Mouse (Mus musculus): ENCODE data around the gene Eif2ak3. TPM values are rescaled to one million over a fixed set of nuclear protein-coding genes. Genes with fewer than 3 reads are reported as not detected.
A peak's percentile ranks its signal among the peaks of the same experiment; 100 is the strongest.

Gene Eif2ak3
- total RNA-seq, 2 experiments from 2014 or later: 4.9 to 5.9 TPM

DNA sequence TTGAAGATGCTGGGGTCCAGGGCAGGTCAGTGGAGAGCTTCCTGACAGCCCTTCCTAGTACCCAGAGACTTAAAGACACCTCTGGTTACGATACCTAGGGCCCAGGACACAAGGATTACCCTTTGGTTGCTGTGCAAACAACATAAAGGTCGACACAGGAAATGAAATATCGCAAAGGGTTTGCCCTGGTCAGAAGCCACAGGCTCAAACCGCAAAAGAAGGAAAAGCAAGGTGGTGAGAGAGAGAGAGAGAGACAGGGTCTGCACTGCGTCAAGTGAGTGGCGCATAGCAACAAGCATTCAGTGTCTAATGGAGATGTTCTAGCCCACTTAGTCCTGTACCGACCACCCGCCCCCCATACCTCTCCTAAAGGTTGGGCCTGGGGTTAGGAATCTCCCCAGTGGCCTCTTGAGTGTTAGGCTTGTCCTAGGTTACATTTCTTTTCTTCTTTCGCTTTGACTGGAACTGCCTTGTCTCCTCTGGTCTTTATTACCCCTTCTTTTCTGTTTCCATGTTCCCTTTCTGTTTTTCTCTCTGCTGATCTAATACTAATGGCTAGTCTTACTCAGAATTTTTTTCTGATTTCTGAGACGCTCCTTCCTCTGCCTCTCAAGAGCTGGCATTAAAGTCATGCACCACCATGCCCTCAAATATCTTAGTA is 13.0 kb upstream of the Eif2ak3 start:
- no peak for DNase-seq

DNA sequence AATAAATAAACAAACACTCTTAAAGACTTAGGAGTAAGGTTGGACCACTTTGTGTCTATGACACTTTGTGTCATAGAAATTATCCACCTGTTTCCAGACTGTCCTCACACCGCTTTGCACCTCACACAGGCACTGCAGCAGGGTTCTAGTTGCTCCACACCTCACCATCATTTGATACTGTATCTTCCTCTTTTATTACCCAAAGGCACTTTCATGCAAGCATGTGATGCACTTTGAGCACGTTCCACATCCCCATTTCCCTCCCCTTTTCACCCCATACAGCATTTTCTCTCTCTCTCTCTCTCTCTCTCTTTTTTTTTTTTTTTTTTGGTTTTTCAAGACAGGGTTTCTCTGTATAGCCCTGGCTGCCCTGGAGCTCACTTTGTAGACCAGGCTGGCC is 7.0 kb upstream of the Eif2ak3 start:
- DNase-seq: no peak

DNA sequence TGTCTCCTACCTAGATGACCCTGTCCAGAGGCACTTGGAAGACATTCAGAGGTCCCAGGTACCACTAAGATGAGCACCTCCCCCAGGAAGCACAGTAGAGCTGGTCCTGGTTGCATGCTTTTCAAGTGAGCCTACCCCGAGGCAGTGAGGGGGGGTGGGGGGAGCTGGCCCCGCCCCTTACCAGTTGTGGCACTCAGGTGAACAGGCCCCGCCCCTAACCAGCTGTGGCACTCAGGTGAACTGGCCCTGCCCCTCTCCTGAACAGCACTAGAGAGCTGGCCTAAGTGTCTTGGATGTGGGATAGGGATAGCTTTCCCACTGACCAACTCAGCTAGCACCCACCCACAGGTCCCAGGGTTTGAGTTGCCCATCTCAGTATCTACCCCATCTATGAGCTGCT is 5.8 kb upstream of the Eif2ak3 start:
- no peak for DNase-seq

DNA sequence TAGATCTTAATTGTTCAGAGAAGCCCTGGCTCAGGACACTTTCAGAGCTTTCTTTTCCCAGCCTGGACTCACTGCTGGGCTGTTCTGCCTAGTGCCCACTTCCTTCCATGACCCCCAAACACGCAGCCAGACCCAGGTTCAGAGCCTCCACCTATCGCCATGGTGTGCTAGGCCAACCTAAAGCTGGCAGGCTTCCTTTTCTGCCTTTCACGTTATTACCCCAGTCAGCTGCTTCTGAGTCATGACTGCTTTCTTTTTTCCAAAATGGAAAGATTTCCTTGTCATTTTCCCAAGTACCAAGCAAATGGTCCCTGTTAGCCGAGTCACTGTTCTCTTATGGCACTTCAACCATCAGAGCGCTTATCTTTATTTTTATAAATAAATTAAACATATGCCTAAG is 4.0 kb upstream of the Eif2ak3 start:
- DNase-seq: no peak

DNA sequence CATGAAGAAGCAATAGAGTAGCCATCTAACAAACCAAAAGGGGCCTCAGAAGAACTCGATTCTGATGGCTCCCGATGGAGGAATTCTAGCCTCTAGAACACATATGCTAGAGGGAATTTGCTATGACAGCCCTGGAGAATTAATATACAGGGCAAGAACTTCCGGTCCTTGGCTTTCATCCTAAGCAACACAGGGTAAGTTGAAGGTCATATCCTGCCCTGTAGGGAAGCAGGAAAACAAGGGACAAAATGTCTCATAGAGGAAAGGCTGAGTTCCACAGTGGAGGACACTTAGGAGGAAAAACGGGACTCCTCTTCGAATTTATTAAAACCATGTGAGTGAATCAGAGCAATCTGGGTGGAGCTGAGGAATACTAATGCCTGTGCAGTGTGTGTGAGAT is 1.3 kb upstream of the Eif2ak3 start:
- no peak for DNase-seq

DNA sequence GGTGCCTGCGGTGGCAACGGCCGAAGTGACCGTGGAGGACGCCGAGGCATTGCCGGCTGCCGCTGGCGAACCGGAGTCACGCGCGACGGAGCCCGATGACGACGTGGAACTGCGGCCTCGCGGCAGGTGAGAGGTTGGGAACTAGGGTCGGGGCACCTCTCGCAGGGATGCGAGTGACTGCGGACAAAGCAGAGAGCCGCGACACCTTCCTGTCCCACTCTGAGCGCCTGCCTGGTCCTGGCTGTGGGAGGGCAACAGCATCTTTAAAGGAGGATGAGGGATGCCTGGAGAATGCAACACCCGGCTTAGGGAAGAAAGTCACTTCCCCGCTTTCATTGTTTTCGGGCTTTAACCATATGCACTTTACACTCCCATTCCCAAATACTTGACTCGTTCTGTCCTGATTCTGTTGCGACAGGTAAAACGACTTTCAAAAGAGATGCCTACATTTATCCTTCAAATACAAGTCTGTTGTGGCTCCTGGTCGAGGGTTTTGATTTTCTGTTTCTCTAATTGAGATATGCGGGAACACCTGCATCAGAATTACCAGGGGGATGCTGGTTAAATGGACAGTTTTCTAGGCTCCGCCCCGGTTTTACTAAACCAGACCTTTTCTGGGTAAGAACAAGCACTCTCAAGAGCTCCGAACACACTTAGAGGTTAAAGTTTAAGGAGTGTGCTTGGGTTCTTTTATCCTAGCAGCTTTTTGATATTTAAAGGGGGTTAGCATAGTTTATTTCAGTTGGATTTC is 756 bp downstream of the Eif2ak3 start:
- peak; percentile 41 for DNase-seq

DNA sequence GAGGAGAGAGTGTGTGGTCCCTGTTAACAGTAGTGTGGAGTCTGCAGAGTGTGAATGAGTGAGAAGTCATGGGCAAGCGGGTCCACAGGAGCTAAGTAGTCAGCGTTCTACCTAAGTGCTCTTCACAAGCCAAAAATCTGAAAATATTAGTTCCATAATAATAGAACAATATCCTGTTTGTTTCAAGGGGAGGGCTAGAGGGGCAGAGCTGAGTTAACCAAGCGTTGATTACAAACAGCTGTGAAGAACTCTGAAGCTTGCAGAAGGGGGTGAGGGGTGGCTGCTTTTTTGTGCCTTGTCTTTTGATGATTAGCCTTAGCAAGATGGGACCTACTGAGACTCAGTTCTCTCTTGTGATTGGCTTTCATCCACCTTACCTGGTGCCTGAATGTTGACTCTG is 3.1 kb downstream of the Eif2ak3 start:
- no peak for DNase-seq

DNA sequence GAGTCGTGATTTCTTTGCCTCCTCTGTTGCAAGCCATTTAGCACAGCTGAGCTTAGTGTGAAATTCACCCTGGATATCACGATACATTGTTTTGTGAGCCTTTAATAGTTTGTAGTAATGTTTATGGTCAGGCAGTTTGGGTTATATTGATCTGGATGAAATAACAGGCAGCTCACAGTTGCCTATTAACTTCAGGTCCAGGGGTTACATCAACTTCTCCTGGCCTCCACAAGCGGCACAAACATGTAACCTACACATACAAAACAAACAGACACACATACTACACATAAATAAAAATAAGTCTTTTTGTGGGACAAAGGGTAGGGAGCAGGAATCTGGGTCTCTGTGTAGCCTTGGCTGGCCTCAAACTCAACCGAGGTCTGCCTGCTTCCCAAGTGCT is 9.1 kb downstream of the Eif2ak3 start:
- no peak for DNase-seq

DNA sequence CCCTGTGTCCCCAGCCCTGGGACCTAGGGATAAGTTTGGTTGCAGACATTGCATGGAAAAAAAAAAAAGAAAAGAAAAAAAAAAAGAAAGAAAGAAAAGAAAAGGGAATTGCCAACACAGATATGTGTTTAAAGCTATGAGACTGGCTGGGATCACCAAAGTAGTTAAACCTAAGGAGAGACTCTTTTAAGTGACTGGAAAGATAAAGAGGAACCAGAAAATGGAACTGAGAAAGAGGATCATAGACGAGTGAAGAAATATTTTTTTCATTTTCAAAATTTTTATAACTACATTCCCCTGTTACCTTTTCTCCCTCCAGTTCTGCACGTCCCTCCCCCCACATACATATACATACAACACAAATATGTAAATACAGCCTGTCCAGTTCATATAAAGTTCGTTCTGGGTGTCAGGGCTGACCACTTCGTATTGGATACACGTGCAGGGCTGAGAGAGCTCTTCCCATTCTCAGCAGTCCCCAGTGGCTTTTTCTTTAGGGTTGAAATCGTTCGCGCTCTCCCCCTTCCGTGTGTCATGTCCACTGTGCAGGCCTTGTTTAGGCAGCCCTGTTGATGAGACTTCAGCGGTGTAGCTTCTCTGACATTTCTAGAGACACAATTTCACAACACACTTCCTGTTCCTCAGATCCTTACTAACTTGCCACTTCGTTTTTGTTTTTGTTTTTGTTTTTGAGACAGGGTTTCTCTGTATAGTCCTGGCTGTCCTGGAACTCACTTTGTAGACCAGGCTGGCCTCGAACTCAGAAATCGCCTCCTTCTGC is 11.4 kb downstream of the Eif2ak3 start:
- no peak for DNase-seq

DNA sequence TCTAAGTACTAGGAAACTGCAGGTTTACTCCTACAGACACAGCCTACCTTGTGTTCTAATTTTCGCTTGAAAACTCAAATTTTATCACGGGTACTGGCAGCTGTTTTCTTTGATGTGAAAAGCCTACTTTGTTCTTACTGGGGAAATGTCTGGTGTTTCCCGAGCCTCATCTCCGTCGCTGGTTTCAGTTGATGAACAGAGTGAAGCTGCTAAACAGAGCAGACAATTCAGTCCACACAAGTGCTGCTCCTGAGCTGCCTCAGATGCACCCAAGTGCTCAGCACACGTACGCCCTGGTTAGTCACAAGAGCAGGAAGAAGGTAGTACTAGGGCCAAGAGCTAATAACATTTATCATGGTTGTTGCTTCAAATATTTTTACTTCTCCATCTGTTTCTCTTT is 18.4 kb downstream of the Eif2ak3 start:
- DNase-seq: no peak

DNA sequence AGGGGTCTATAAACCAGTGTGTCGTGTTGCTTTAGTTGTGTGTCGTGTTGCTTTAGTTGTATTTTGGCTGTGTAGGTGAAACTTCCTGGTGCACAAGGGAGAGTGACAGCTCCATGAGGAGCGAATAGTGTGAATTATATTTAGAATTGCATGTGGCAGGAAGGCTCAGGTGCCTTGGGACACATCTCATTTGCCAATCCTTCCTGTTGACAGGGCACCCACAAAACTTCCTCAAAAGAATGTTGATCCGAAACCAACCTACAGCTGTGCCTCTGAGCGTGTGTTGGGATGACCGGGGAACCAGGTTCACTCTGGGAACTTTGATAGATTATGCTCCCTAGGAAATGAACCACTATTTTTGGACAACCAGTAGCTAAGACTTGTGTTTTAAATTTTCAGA is 20.0 kb downstream of the Eif2ak3 start:
- no peak for DNase-seq

DNA sequence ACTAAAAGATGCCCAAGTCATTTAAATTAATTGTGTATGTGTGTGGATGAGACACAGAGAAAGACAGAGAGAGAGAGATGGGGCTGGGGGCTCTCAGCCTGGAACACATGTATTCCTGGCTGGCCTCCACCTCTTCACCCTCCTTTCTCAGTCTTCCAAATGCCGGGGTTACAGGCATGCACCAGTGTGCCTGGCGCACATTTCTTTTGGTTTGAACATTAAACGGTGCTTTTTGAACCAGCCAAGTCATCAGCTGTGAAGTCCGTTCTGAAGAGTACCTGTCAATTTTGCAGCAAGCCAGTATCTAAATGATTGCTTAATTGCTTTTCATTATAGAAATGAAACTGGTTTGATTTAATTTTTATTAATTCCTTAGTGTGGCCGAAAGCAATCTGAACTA is 22.4 kb downstream of the Eif2ak3 start:
- DNase-seq: no peak

DNA sequence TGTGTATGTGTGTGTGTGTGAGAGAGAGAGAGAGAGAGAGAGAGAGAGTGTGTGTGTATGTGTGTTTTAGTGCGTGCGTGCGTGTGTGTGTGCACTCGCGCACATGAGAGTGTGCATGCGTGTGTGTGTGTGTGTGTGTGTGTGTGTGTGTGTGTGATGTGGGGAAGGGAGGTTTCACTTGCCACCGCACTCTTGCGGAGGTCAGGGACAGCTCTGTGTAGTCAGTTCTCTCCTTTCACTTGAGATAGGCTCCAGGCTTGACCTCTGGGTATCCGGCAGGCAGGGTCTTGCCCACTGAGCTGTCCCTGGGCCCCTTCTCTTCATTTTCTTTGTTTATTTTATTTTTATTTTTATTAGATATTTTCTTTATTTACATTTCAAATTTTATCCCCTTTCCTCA is 23.0 kb downstream of the Eif2ak3 start:
- DNase-seq: no peak

DNA sequence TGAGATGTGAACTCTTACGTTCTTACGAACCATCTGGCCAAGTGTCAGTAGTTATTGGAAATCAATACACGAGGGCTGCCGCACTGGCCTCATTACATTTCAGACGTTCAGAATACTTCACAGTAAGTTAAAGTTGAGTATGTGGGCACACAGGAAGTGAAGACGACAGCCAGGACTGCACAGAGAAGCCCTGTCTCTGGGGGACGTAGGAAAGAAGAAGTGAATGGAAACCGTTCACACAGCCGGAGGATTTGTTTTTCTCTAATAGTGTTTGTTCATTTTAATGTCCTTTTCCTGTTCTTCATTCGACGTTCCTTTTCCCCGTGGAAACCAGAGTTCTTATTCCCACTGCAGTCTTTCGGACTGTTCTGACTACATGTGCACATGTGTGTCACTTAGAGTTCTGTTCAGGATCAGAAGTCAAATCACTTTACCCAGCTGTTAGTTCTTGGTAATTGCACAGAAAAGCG is 27.2 kb downstream of the Eif2ak3 start:
- no peak for DNase-seq

DNA sequence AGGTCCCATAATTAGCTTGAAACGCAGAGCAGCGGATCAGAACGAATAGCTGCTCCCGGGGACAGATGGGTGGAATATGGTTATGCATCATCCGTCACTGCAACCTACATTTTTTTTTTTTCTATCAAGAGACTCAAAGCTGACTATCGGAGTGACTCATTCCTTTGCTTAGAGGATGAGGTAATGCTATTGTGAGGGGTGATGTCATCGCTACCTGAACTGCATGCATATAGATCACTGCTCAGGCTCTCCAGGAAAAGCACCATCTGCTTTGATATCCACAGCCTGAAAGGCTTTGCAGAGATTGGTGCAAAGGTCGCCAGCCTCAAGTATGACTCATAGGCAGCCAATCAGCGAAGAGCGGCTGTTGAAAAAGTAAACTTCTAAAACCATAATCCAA is 27.8 kb downstream of the Eif2ak3 start:
- no peak for DNase-seq

DNA sequence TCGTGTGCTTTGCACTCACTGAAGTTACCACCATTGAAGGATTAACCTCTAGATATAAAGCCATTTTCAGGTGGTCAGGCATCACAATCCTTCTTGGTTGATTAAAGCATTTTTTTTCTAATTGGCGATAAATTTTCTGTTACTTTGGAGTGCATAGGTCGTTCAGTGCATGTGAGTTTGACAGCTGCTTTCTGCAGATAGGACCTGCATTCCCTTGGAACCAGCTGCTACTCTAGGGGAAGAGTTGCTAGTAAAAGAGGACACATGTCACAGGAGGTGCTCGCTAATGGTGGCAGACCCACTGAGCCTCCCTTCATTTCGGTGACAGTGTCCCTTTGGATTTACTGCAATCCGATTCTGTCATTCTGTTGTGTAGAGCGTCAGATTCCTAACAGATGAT is 28.3 kb downstream of the Eif2ak3 start:
- no peak for DNase-seq

DNA sequence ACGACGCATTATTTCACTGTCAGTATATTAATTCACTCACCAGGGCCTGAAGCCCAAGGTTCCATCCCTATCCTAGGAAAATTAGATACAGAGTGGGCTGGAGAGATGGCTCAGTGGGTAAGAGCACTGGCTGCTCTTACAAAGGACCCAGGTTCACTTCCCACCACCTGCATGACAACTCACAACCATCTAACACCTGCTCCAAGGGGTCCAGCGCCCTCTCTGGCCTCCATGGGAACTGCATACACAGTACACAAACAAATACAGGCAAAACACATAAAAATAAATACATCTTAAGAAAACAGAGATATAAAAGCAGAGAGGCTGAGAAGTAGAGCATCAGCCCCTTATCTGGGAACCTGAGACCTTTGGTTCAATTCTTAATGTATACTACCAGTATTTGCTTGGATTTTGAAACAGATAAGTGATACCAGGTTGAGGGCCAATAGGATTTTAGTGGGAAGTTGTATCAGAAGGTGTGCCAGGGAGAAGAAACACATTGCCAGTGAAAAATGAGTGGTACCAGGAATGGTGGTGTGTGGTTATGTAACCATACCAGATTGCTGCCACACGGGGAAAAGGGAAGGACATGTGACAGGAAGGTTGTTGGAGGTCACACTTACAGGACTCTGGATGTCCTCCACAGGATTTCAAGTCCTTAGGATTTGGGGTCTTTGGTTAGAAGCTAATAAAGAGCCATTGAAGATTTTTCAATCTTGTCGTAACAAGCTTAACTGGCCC is 29.9 kb downstream of the Eif2ak3 start:
- no peak for DNase-seq

DNA sequence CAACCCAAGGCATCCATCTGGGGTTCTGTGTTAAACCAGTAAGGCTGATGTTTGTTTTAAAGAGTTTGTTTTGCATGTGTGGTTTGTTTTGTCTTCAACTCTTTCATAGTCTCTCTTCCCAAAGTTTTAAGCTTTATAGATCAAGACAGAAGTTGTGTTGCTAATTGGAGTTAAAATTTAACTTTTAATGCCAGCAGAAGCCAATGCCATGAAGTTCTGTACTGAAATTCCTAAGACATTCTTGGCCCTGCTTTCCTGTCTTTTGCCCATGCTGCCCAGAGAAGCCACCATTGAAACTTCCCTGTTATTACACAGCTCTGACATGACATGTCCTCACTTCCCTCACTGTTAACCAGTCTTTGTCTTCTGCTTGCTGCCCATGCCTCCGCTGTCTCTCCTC is 30.7 kb downstream of the Eif2ak3 start:
- DNase-seq: no peak

DNA sequence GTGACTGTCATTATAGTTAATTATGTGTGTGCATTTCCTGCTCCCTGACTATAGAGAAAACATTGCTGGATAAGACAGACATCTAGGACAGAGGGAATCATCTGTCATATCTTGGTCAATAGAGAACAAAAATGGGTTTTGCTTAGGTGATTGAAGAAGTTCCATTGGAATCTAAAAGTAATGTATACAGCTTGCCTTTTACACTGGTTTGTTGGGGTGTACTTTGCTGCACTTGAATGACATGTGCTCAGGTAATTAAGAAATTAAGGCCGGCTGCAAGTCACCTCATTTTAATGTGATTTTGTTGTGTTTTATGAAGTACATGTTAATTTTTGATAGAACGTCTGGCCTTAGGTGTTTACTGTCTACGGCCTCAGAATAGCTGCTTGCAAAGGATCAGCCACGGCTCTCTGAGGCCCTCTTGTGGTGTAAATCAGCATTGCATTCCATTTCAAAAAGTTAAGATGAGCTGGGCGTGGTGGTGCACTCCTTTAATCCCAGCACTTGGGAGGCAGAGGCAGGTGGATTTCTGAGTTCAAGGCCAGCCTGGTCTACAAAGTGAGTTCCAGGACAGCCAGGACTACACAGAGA is 36.5 kb downstream of the Eif2ak3 start:
- peak; percentile 31 for DNase-seq

DNA sequence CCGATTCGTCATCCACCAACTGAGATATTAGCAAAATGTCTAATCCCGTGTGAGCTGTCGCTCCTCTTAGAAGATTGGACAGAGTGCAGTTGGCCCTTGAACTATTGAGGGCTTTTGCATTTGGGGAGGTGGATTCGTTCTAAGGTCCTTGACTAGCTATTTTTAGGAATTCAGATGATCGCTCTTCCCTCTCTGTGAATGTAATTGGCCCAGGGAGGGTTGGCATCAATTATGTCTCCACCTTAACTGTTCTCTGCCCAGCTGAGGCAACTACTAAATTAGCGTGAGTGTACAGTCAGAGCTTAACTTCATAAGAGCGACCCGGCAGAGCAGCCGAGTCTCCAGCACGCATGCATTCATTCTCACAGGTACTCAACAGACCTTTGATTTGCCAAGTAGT is 43.7 kb downstream of the Eif2ak3 start:
- DNase-seq: no peak

DNA sequence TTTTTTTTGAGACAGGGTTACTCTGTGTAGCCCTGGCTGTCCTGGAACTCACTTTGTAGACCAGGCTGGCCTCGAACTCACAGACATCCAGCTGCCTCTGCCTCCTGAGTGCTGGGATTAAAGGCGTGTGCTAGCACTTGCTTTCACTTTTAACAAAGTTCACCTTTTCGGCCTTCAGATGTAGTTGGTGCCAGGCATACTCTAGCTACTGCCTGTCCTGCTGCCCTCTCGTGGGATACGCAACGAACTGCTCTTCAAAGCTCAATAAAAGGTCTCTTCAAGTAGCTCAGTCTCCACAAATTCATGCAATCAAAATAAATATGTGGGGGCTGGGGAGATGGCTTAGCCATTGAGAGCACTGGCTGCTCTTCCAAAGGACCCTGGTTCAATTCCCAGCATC is 53.9 kb downstream of the Eif2ak3 start:
- no peak for DNase-seq

DNA sequence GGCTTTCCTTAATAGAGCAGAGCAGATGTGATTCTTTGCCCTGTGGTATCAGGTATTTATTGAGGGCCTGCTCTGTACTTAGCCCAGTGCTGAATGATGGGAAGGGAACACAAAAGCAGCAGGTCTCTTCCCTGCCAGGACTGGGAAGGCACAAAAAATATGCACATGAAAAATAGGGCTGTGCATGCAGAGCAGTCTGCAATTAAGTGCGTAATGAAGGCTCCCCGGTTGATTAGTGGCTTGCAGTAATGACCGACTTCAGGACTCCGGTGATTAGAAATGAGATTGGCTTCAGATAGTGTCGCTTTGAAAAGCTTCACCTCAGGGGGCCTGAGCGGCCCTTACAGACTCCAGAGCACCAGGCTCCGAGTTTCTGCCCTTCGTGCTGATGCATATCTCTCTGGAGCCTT is 55.3 kb downstream of the Eif2ak3 start:
- no peak for DNase-seq

All from gastrocnemius, postnatal 25 days (tissue).